Mouse (Mus musculus) right cerebral cortex, postnatal 25 days (tissue): ENCODE measurements around the gene Asic2.
A peak's percentile ranks its signal among the peaks of the same experiment; 100 is the strongest.

ENCODE experiments used
- DNase-seq: peaks from one replicate; pipeline ENCODE4 v3.0.0; 2022

Asic2 gene

DNA sequence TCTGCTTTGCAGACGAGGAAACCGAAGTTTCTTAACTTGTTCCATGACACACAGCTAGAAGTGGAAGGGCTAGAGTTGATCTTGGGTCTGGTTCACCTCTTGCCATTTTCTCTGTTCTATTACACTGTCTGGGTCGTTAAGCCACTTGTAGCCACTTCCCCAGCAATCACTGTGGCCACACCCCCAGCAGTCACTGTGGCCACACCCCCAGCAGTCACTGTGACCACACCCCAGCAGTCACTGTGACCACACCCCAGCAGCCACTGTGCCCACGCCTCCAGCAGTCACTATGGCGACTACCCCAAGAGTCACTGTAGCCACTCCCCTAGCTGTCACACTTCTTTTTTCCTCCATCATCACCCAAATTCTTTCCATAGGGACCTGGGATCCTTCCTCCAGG lies 1000.7 kb downstream of the Asic2 start:
- DNase-seq: no peak

DNA sequence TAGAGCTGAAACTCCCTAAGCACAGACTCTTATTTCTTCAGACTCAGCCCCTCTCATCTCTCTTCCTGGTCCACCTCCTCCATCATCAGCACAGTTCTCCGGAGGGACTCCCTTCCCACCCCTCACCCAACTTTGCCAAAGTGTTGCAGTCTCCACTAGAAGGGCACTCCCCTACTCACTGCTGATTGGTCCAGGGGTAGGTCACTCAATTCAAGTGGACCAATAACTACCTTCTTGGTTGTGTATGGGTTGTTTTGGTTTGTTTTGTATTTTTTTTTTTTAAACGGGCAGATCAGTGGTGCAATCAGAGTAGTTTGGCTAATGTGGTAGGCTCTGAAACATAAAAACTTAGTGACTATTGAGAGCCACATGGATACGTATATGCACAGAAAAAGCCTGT lies 1002.2 kb downstream of the Asic2 start:
- no peak for DNase-seq

DNA sequence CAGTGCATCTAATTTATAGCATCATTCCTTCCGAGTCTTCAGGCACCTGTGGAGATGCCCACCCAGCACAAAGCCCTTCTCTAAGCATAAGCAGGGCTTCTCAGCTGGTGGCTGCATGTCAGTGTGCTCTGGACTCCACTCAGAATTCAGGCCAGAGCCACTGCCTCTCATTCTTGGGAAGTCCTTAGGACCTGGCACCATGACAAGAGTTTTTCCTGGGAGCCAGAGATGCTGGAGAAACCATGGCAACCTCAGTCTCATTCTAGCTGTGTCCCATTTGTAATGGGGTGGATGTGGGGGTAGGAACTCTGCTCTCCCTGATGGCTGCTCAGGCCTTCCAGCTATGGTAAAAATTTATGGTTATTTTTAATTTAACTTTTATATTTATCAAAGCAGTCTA lies 1006.9 kb downstream of the Asic2 start:
- DNase-seq: peak; percentile 36

DNA sequence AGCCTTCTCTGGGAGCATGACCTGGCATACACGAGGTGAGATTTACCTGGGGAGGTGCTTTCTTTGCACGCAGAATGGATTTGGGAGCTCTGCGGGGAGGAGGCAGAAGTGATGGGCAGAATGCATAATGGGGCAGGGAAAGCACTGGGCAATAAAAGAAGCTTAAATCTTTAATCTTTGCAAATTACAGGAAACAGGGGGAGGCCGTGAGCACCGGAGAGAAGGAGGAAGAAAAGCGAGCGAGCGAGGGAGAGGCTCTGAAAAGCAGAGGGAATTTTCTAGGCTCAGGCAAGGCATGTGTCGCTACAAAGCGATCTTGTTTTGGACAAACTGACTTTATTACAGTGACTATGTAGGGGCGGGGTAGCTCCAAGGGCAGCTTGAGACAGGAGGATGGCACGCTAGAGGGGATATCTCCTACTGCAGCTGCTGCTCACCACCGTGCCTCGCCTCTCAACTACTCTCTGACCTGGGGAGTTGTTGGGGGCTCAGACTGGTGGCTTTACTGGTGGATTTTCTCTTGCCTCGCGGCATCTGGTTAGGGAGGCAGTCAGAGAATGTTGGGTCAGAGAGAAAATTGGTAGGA lies 1010.1 kb downstream of the Asic2 start:
- no peak for DNase-seq

DNA sequence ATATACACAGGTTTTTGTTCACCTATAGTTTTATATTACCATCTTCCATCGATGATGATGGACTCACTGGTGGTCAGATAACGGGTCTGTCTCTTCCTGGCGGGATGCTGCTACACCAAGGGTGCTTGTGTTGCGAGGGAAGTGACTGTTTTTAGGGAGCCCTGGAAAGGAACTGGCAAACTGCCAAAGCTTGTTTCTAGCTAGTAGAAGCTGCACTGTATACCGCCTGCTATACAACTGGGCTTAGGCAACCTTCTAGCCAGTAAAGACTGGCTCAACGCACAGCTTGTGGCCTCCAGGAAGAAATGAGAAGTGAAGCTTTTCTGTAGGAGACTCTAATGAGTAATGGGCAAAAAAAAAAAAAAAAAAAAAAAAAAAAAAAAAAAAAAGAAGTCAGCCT lies 1012.3 kb downstream of the Asic2 start:
- no peak for DNase-seq

DNA sequence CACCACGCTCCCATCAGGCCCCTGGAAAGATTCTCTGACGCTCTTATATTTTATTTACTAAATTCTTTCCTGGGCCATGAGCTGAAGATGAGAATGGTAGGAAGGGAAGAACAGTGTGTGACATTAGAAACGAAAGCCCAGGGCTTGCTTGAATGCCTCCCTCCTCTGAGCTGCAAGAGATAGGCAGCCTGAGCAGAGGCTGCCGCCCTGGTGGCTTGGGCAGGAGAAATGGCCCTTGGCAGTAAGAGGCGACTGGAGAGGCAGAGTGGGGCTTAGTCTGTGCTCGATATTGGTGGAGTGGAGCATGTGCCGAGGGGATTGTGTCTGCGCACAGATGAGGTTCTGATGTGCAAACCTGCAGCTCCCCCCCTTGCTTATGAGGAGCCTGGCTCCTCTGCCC lies 1014.1 kb downstream of the Asic2 start:
- no peak for DNase-seq

DNA sequence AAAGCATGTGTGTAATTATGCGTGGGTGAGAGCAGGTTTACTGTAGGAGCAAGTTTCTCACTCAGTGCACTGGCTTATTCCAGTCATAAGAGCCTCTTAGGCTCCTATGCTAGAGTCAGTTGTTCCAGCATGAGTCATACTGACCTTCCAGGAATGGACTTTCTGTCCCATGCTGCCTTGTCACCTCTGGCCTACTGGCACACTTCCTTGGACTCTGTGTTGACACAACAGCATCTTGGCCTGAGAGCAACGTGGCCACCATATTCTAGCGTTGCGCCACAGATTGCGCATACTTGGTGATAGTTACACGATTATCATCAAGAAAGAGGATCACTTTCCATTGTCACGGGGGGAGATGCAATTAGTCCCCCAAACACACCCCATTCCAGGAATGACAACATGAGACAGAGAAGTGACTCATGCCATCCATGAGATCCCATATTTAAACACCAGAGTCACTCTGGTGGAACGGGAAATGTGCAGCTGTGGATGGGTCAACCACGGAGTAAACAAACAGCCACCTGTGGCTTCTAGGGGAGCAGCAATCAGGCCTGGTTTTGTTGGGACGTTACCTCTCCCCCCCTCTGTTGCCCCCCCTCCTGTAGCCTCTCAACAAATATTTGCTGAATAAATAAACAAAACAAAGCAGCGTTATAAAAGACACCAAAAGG lies 1019.1 kb downstream of the Asic2 start:
- no peak for DNase-seq

DNA sequence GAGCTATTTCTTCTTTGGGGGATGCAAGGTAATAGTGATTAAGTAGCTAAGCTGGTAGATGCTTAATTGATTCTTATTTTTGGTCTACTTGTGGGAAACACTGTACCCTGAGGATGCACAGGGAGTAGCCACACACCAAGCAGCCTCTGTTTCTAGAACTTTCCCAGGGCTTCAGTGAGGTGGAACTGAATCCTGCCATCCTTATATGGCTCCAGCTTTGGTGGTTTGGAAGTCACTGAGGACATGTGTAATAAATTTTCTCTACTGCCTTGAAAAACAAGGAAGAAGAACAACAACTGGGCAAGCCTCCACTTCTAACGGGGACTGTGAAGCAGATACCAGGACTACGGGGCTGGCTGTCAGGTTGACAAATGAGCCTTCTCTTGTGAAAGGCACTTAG lies 1020.2 kb downstream of the Asic2 start:
- no peak for DNase-seq

DNA sequence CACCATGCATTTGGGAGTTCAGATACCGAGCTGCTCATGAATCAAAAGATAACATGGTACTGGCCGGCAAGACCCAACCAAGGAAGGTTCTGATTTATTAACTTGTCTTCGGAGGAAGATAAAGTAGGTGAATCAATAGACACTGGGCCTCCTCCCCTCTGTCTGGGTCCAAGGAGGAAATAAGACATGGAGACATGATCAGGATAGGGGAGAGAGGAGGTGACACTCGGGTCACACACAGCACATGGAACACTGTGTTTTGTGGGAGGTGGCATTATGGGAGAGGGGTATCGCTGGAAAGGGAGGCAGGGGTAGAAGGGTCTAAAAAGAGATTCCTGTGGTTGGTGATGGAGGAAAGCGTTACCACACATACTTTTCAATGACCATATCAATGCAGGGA lies 1022.1 kb downstream of the Asic2 start:
- DNase-seq: no peak

DNA sequence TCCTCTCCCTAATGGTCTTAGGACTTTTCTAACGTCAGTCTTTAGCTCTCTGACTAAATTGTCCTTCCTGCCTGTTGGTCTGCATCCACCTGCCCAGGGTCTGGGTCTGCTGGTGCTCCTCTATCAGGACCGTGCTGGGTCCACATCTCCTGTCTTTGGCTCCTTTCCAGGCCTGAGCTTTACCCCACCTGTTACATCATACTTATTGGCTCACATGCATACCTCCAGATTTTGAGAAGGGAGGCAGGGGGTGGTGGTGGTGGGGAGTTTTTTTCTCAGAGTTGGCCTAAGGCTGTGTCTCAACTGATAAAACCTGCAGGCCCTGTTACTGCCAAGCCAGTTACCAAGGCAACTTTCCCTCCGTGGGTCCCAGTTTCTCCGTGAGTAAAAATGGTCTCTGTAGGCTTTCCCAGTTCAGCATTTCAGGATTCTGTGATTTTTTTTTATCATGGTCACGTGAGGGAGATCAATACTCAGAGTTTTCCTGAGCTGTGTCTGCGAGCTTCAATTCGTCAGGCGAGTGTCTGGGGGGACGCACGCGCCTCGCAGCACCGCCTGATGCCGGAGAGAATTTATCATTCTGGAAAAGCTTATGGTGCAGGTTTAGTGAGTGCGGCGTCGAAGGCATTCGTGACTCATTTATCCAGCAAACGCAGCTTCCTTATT lies 1044.8 kb downstream of the Asic2 start:
- peak; percentile 59 for DNase-seq

DNA sequence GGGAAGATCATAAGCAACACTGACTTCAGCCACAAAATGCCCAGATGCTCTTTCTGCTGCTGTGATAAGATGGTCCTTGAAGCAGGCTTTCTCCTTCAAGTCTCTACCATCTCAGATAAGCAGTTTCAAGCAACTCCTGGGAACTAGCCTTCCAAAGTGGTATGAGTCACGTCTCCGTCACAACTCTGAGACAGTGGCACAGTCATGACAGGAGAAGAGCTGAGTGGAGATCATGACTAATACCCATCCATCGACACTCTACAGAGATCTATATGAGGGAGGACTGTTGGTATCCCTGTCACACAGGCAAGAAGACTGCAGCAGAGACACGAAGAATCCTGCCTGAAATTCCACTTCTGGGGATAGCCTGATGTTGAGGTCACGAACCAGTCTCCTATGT lies 1049.9 kb downstream of the Asic2 start:
- DNase-seq: no peak

DNA sequence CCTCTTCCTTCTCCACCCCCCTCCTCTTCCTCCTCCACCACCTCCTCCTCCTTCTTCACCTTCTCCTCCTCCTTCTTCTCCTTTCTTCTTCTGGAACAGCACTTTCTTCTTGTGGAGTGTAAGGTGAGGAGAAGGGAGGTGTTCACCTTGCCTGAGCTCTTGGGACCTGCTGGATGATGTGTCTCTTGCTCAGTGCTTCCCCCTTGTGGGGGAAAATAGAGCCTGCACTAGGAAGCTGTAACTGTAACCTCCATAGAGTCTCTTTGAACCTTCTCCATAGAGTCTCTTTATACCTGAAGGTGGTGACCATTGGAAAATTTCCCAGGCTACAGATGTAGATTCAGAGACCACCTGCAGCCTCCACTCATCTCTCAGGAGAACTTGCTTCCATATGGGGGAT lies 1050.6 kb downstream of the Asic2 start:
- DNase-seq: no peak

DNA sequence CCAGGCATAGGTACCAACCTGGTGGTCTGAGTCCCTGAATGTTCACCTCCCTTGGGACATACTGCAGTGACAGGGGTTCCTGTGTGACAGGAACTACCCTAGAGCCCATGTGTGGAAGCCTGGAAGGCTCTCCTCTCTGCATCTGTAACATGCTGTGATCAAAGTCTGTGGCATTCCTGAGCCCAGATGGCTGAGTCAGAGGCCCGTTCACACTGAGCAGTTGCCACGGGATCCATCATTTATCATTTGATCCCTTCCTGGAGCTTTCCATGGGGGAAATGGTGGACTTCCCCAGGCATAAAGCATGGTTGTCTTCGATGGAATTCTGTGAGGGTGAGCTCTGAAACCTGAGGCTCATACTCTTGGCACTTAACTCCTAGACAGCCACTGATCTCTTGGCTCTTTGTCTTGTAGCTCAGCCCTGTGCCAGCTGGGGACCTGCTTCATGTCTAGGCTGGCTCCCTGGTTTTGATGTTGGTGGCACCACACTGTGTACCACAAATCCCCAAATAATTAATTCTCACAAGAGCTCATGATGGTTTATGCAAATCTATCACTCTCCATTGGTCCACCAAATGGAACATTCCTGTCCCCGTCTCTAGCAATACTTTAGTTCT lies 1054.7 kb downstream of the Asic2 start:
- no peak for DNase-seq

DNA sequence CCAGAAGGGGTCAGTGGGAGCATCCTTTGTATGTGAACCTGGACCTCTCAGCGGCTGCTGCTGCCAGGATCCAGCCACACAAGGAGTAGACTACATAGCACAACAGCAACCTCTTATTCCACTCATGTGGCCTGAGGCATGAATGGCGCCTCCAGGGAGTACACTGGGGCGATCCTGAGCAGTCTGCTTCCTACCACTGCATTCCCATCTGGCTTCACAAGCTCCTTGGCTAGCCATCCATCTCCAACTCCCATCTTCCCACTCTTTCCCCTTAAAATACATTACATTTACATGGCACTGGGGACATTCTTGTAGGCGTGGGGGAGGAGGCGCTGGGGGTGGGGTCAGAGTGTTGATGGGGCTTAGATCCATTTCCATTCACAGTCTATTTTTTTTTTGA lies 1055.5 kb downstream of the Asic2 start:
- DNase-seq: peak; percentile 28

DNA sequence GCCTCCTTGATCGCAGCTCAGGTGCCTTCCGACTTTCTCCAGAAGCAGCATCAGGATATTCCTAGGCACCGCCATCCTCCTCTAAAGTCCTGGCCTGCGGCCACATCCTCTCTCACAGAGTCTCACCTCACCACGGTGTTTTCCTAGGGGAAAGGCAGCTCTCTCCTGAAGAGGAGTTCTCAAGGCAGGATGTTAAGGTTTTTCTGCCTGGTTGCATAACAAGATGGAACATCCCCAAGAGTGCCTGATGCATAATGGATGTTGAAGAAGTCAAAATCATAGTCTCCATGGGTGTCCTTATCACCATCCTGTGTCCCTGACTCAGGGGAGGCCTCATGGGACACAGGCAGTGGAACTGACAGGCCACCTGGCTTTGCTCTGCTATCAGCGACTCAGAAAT lies 1060.4 kb downstream of the Asic2 start:
- peak; percentile 43 for DNase-seq

DNA sequence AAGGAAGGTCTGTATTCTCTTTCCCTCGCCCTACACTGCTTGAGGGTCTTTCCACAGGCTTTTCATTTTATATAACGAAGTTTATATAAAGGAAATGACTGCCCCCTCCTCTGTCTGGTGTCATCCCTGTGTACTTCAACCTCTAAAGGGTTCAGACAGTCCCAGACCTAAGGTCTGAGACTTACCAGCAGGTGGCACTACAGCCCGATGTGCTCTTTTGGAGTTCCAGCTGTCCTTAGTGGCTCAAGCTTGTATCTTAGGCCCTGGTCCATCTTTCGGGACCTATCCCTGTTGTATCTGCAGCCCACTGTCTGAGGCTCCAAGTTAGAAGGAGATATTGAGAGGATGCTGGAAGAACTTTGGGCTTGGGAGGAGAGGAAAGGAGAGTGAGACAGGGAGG lies 1061.8 kb downstream of the Asic2 start:
- peak; percentile 45 for DNase-seq

DNA sequence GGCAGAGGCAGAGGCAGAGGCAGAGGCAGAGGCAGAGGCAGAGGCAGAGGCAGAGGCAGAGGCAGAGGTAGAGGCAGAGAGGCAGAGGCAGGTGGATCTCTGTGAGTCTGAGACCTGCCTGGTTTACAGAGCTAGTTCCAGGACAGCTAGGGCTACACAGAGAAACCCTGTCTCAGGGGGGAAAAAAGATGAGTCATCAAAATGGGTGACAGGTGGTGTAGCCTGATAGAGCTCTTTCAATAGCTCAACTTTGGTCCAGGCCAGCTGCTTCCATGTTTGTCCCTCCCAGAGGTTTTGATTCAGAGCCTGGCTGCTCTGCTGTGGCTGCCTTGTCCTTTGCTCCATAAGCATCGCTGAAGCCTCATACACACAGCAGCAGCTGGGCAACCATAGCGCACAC lies 1063.7 kb downstream of the Asic2 start:
- no peak for DNase-seq

DNA sequence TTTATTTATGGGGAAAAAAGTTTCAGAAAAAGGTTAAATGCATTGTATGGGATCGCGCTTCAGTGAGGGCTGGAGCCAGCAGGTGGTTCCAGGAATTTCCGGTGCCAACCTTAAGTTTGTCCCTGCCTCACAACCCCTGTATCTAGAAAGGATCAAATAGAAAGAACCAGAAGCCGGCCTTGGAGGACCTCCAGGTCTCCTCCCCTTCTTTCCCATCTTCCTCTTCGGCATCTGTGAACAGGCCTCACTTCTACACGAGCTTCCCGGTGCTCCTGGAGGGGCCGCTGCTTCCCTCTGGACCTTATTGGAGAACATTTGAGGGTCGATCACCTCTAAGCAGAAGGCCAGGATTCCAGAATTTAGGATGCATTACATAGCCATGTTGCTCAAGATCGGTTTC lies 1064.8 kb downstream of the Asic2 start:
- DNase-seq: no peak

DNA sequence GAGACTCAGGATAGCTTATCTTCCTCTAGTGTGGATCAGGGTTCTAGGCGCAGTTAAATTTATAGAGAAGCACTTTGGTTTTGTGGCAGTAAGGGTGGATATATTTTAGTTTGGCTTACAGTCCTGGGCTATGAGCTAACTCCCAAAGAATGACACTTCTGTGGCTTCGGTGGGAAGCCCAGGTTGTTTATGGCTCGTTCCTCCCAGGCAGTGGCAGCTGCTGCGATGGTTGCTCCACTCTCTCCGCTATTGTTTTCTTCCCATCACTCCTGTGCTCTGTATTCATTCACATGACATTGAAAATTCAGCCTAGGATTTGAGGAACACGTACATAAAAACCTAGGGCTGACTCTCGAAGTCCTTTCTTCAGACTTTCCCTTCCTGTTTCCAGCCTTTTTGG lies 1065.6 kb downstream of the Asic2 start:
- no peak for DNase-seq

DNA sequence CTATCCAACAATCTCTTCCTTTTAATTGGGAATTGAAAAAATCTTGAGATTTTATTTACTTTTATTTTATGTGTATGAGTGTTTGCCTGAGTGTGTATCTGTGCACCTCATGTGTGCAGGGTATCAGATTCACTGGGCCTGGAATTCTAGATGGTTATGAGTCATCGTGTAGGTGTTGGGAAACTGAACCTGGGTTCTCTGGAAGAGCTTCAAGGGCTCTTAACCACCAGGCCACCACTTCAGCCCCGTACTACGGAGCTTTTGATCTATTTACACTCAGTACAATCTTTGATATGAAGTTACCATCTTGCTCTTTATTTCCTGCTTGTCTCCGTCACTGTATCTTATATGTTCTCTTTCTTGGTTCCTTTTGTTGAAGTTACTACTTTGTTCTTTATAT lies 1067.7 kb downstream of the Asic2 start:
- no peak for DNase-seq

DNA sequence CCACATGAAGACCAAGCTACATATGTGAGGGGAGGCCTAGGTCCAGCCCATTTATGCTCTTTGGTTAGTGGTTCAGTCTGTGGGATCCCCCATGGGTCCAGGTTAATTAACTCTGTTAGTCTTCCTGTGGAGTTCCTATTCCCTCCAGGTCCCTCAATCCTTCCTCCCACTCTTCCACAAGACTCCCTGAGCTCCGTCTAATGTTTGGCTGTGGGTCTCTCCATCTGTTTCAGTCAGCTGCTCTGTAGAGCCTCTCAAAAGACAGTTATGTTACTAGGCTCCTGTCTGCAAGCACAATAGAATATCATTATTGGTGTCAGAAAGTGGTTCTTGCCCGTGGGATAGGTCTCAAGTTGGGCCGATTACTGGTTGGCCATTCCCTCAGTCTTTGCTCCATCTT lies 1072.4 kb downstream of the Asic2 start:
- DNase-seq: no peak

DNA sequence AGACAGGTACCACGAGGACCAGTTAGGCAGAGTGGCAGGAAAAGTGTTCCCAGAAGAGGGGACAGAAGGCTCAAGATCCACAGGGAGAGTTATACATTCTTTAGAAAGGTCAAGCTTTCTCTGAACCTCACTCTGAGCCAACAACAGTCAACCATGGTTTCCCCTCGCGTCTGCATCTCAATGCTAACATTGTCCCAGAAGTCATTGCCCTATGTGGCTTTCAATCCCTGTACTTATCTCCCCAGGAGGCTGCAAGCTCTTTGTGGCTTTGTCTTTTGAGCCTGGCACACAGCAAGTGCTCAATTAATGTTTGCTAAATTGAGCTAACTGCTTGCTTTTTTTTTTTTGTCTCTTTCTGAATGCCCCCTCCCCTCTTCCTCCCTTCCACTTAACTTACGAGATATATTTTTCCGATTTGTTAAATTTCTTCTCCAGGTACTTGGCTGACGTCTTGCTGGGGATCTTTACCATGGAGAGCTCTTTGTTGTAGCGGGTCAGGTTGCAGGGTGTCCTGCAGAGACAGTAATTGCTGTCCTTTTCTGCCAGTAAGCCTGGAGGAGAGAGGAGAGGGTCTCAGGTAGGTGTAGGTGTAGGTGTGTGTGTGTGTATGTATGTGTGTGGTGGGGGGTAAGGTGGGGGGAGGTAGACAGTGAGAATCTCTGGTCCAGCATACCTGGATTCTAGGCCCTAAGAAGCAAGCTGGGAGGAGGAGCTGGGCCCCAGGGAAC lies 1078.8 kb downstream of the Asic2 start:
- DNase-seq: no peak

DNA sequence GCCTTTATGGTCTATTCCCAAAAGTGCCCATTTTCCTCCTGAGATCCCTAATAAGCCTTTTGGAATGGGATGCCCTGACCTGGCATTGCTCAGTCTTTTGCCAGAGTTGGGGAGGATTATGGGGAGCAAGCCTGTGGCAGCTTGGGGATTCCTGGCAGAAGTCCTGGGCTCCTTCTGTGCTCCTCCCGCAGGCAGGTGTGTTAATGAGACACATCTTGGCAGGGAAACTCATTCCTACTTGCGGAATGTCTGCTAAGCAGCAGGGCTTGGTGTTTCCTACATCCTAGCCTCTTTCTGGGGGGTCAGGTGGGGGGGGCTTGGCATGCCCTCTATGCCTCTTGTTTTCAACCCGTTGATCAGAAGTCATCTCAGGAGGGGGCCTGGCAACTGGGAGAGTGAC lies 1081.2 kb downstream of the Asic2 start:
- DNase-seq: no peak

DNA sequence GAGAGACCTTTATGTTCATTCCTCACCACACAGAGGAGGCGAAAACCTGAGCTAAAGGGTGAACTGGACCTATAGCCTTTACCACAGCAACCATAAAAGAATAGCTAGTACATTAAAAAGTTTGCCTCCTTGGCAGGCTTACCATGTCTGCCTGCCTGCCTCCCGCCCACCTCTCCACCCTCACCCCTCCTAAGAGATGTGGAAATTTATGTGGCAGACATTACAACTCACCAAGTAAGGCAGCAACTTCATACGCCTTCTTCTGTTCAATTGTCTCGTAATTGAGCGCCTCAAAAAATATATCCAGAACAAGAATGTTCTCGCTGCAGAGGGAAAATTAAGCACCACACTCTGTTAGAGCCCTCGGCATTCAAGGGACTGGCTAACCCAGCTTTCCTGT lies 1081.9 kb downstream of the Asic2 start:
- DNase-seq: no peak
